Mouse (Mus musculus): Measurements from ENCODE around the gene Cnnm2. TPM values are rescaled to one million over a fixed set of nuclear protein-coding genes. Genes with fewer than 3 reads are reported as not detected.

The Cnnm2 gene
- polyA plus RNA-seq, 2 experiments: 4.8 to 6.7 TPM

- Histone ChIP-seq H3K4me3 (replicated peaks; ENCODE audit: low read length) (no peak overlapping the region), H3K27ac (replicated peaks; ENCODE audit: low read depth, low read length) (0 out of 2 replicates have a peak overlapping the region, but pooled peaks have one; percentile 33), H3K9me3 (ENCODE audit: control insufficient read depth, low read length) (no peaks in the 10 kb centered on the region), H3K4me1 (ENCODE audit: control insufficient read depth, insufficient read depth, low read length) (peaks cover 5% of the 10 kb centered on the region; the same call in 1 of the 2 replicates), H3K36me3 (ENCODE audit: control insufficient read depth, insufficient read depth, low read length) (no peaks in the 10 kb centered on the region; the same call in 1 of the 2 replicates), H3K4me2 (replicated peaks; ENCODE audit: low read depth, low read length, severe bottlenecking) (no peak overlapping the region), H3K9ac (ENCODE audit: low read depth, low read length, severe bottlenecking) (no peak overlapping the region), H3K27me3 (ENCODE audit: control insufficient read depth, insufficient read depth, low read length) (no peaks in the 10 kb centered on the region)
- no peak for ATAC-seq (ENCODE audit: low FRiP score, low read depth)
- 45% methylated on average over 5 of the region's 5 CpGs for WGBS
- no peak for TF ChIP-seq POLR2A (IDR thresholded peaks at IDR 0.05; ENCODE audit: borderline replicate concordance, extremely low read depth, insufficient read depth, insufficient read length)
- DNase-seq (ENCODE audit: low spot score): peak; percentile 18
Observed at GRCm38 (mm10) chr19:46926951-46927350, 165.6 kb downstream of the Cnnm2 start.

- Histone ChIP-seq H3K27me3 (ENCODE audit: control insufficient read depth, insufficient read depth, low read length) (no peaks in the 10 kb centered on the region), H3K4me3 (replicated peaks; ENCODE audit: low read length) (no peak overlapping the region)
- 65% methylated on average over 4 of the region's 4 CpGs for WGBS
Observed at GRCm38 (mm10) chr19:46928136-46928535, 166.7 kb downstream of the Cnnm2 start.

GRCm38 (mm10) chr19:46929044-46929587 is 167.7 kb downstream of the Cnnm2 start:
- Histone ChIP-seq H3K9ac (ENCODE audit: low read depth, low read length, severe bottlenecking) (no peak overlapping the region), H3K9me3 (ENCODE audit: control insufficient read depth, low read length) (no peaks in the 10 kb centered on the region), H3K4me1 (ENCODE audit: control insufficient read depth, insufficient read depth, low read length) (peaks cover 5% of the 10 kb centered on the region; the same call in 1 of the 2 replicates), H3K27ac (replicated peaks; ENCODE audit: low read depth, low read length) (0 out of 2 replicates have a peak overlapping the region, but pooled peaks have one; percentile 52), H3K27me3 (ENCODE audit: control insufficient read depth, insufficient read depth, low read length) (no peaks in the 10 kb centered on the region), H3K4me2 (replicated peaks; ENCODE audit: low read depth, low read length, severe bottlenecking) (no peak overlapping the region), H3K36me3 (ENCODE audit: control insufficient read depth, insufficient read depth, low read length) (no peaks in the 10 kb centered on the region), H3K4me3 (replicated peaks; ENCODE audit: low read length) (no peak overlapping the region)
- DNase-seq (ENCODE audit: low spot score): peak; percentile 93
- ATAC-seq (ENCODE audit: low FRiP score, low read depth): peak; percentile 44
- no peak for TF ChIP-seq POLR2A (IDR thresholded peaks at IDR 0.05; ENCODE audit: borderline replicate concordance, extremely low read depth, insufficient read depth, insufficient read length)
- WGBS: 27% methylated on average over 6 of the region's 6 CpGs

More at GRCm38 (mm10) chr19:46928136-46928535, 166.7 kb downstream of the Cnnm2 start:
- ATAC-seq (ENCODE audit: low FRiP score, low read depth) (no peak), DNase-seq (ENCODE audit: low spot score) (no peak)
- Histone ChIP-seq H3K4me2 (replicated peaks; ENCODE audit: low read depth, low read length, severe bottlenecking) (no peak overlapping the region), H3K9ac (ENCODE audit: low read depth, low read length, severe bottlenecking) (no peak overlapping the region), H3K27ac (replicated peaks; ENCODE audit: low read depth, low read length) (no peak overlapping the region), H3K9me3 (ENCODE audit: control insufficient read depth, low read length) (no peaks in the 10 kb centered on the region), H3K36me3 (ENCODE audit: control insufficient read depth, insufficient read depth, low read length) (no peaks in the 10 kb centered on the region), H3K4me1 (ENCODE audit: control insufficient read depth, insufficient read depth, low read length) (peaks cover 5% of the 10 kb centered on the region; the same call in 1 of the 2 replicates)
- TF ChIP-seq POLR2A (IDR thresholded peaks at IDR 0.05; ENCODE audit: borderline replicate concordance, extremely low read depth, insufficient read depth, insufficient read length): no peak

Other genes starting within 250 kb of the Cnnm2 start
- 93.0 and 120 TPM in 2 replicates for gene Arl3, start 188.4 kb upstream of the Cnnm2 start, polyA plus RNA-seq (2012; rRNA removed)
- 87.2 and 97.8 TPM in 2 replicates for gene Arl3, start 188.4 kb upstream of the Cnnm2 start, polyA plus RNA-seq (2014; fragmentation: Nextera tagmentation; extraction: Ambion mirVana)
- gene Sfxn2, start 188.2 kb upstream of the Cnnm2 start, polyA plus RNA-seq (2012; rRNA removed): 26.4 and 26.7 TPM in 2 replicates
- gene Sfxn2, start 188.2 kb upstream of the Cnnm2 start, polyA plus RNA-seq (2014; fragmentation: Nextera tagmentation; extraction: Ambion mirVana): 21.2 and 22.0 TPM in 2 replicates
- gene Wbp1l, start 162.5 kb upstream of the Cnnm2 start, polyA plus RNA-seq (2012; rRNA removed): 44.0 and 54.1 TPM in 2 replicates
- 42.6 and 43.8 TPM in 2 replicates for gene Wbp1l, start 162.5 kb upstream of the Cnnm2 start, polyA plus RNA-seq (2014; fragmentation: Nextera tagmentation; extraction: Ambion mirVana)
- 0.20 and 0.22 TPM in 2 replicates for gene Cyp17a1, start 88.4 kb upstream of the Cnnm2 start, polyA plus RNA-seq (2012; rRNA removed)
- gene Cyp17a1, start 88.4 kb upstream of the Cnnm2 start, polyA plus RNA-seq (2014; fragmentation: Nextera tagmentation; extraction: Ambion mirVana): 0.23 and 0.47 TPM in 2 replicates
- gene Borcs7, start 71.7 kb upstream of the Cnnm2 start, polyA plus RNA-seq (2012; rRNA removed): 9.0 and 9.5 TPM in 2 replicates
- gene Borcs7, start 71.7 kb upstream of the Cnnm2 start, polyA plus RNA-seq (2014; fragmentation: Nextera tagmentation; extraction: Ambion mirVana): 13.5 and 13.7 TPM in 2 replicates
- 13.1 and 16.2 TPM in 2 replicates for gene As3mt, start 54.1 kb upstream of the Cnnm2 start, polyA plus RNA-seq (2012; rRNA removed)
- 26.8 and 28.2 TPM in 2 replicates for gene As3mt, start 54.1 kb upstream of the Cnnm2 start, polyA plus RNA-seq (2014; fragmentation: Nextera tagmentation; extraction: Ambion mirVana)